Comparison of ENCODE assay signal across 15 mouse cellular contexts in genomic region chr5:96941518-96941917, GRCm38 (mm10). TPM values are rescaled to one million over a fixed set of nuclear protein-coding genes. Genes with fewer than 3 reads are reported as not detected.
DNase-seq lines count a peak whose midpoint lies in the region; ATAC-seq and TF ChIP-seq lines count a peak whose summit lies in the region.
"Had no signal": no experiment of that assay in that cellular context is flagged by ENCODE, and none has a peak within 500 bp of the region (broad histone marks: within the 10 kb centered on the region; RNA-seq: fewer than 3 reads in every experiment).

No protein-coding gene starts in this region.

- H3K9me3 ChIP-seq in forebrain, embryonic 13.5 days (replicated peaks) = no peaks in the 10 kb centered on the region
- H3K9me3 ChIP-seq in forebrain, postnatal 0 days (ENCODE audit: low read length) = no peaks in the 10 kb centered on the region
- no peaks in the 10 kb centered on the region for H3K9me3 ChIP-seq in stomach, embryonic 16.5 days (replicated peaks; ENCODE audit: control insufficient read depth, low read length)
- H3K9me3 ChIP-seq in stomach, postnatal 0 days (ENCODE audit: control insufficient read depth, low read length) = no peaks in the 10 kb centered on the region
- H3K9me3 ChIP-seq in midbrain, embryonic 14.5 days (ENCODE audit: control insufficient read depth, low read length) = no peaks in the 10 kb centered on the region
- H3K9me3 ChIP-seq: heart, embryonic 10.5 days; liver, embryonic 15.5 days had no signal

- no peak overlapping the region for H3K4me2 ChIP-seq in forebrain, embryonic 13.5 days
- no peak overlapping the region for H3K4me2 ChIP-seq in forebrain, postnatal 0 days (ENCODE audit: low read depth)
- no peak overlapping the region for H3K4me2 ChIP-seq in stomach, embryonic 16.5 days (ENCODE audit: low read depth, low read length)
- no peak overlapping the region for H3K4me2 ChIP-seq in stomach, postnatal 0 days (replicated peaks; ENCODE audit: low read depth)
- H3K4me2 ChIP-seq in midbrain, embryonic 14.5 days (ENCODE audit: low read length) = no peak overlapping the region
- H3K4me2 ChIP-seq: liver, embryonic 15.5 days had no signal

- no peaks in the 10 kb centered on the region for H3K36me3 ChIP-seq in forebrain, embryonic 13.5 days (ENCODE audit: poor library complexity, severe bottlenecking)
- no peaks in the 10 kb centered on the region for H3K36me3 ChIP-seq in forebrain, postnatal 0 days (ENCODE audit: insufficient read depth)
- H3K36me3 ChIP-seq in stomach, embryonic 16.5 days (ENCODE audit: control insufficient read depth, insufficient read depth, low read length) = no peaks in the 10 kb centered on the region
- H3K36me3 ChIP-seq in stomach, postnatal 0 days (ENCODE audit: control insufficient read depth, insufficient read depth, low read length) = no peaks in the 10 kb centered on the region
- no peaks in the 10 kb centered on the region for H3K36me3 ChIP-seq in midbrain, embryonic 14.5 days (ENCODE audit: control insufficient read depth, insufficient read depth, low read length)
- H3K36me3 ChIP-seq: heart, embryonic 10.5 days; liver, embryonic 15.5 days had no signal

- no peak for TF ChIP-seq EP300 in stomach, postnatal 0 days (optimal IDR thresholded peaks at IDR 0.05)

- peak overlapping the region; percentile 45; the same call in 1 of the 2 replicates for H3K27ac ChIP-seq in forebrain, embryonic 13.5 days
- no peak overlapping the region for H3K27ac ChIP-seq in forebrain, postnatal 0 days (ENCODE audit: low read depth, low read length)
- H3K27ac ChIP-seq in stomach, embryonic 16.5 days (ENCODE audit: low read length) = peak overlapping the region; percentile 66; the same call in 1 of the 2 replicates
- H3K27ac ChIP-seq in stomach, postnatal 0 days (replicated peaks) = no peak overlapping the region
- H3K27ac ChIP-seq in midbrain, embryonic 14.5 days (replicated peaks; ENCODE audit: low read depth, low read length) = peak overlapping the region; percentile 52; the same call in 1 of the 2 replicates
- H3K27ac ChIP-seq: heart, embryonic 10.5 days; left cerebral cortex, adult 2 months had no signal

- H3K27me3 ChIP-seq in forebrain, embryonic 13.5 days = no peaks in the 10 kb centered on the region
- no peaks in the 10 kb centered on the region for H3K27me3 ChIP-seq in forebrain, postnatal 0 days (ENCODE audit: insufficient read depth, low read length)
- no peaks in the 10 kb centered on the region for H3K27me3 ChIP-seq in stomach, embryonic 16.5 days (ENCODE audit: control insufficient read depth, insufficient read depth, low read length)
- no peaks in the 10 kb centered on the region for H3K27me3 ChIP-seq in stomach, postnatal 0 days (ENCODE audit: control insufficient read depth, insufficient read depth, low read length)
- no peaks in the 10 kb centered on the region for H3K27me3 ChIP-seq in midbrain, embryonic 14.5 days (ENCODE audit: control insufficient read depth, insufficient read depth, low read length)
- H3K27me3 ChIP-seq: CH12.LX; liver, embryonic 15.5 days had no signal

- no peak overlapping the region for H3K9ac ChIP-seq in forebrain, embryonic 13.5 days
- H3K9ac ChIP-seq in forebrain, postnatal 0 days = no peak overlapping the region
- no peak overlapping the region for H3K9ac ChIP-seq in stomach, embryonic 16.5 days (ENCODE audit: low read length)
- H3K9ac ChIP-seq in stomach, postnatal 0 days (ENCODE audit: low read length) = no peak overlapping the region
- H3K9ac ChIP-seq in midbrain, embryonic 14.5 days (replicated peaks; ENCODE audit: low read length) = no peak overlapping the region

- no peak for DNase-seq in forebrain, postnatal 0 days
- no peak for DNase-seq in stomach, postnatal 0 days (ENCODE audit: low spot score)
- DNase-seq in midbrain, embryonic 14.5 days = no peak
- DNase-seq in layer of hippocampus, adult 9-10 months (ENCODE audit: low spot score) = no peak
- DNase-seq in embryo, embryonic 9.5 days (ENCODE audit: extremely low spot score) = no peak
- no peak for DNase-seq in lung, adult 18-20 months
- DNase-seq: gastrocnemius, postnatal 14 days; right cerebral cortex, postnatal 4 days; thymus, postnatal 4 days had no signal

- H3K4me1 ChIP-seq in forebrain, embryonic 13.5 days = peaks cover 14% of the 10 kb centered on the region
- H3K4me1 ChIP-seq in forebrain, postnatal 0 days (ENCODE audit: insufficient read depth) = no peaks in the 10 kb centered on the region
- peaks cover 16% of the 10 kb centered on the region for H3K4me1 ChIP-seq in stomach, embryonic 16.5 days (ENCODE audit: control insufficient read depth, insufficient read depth, low read length)
- H3K4me1 ChIP-seq in stomach, postnatal 0 days (replicated peaks; ENCODE audit: control insufficient read depth, insufficient read depth) = no peaks in the 10 kb centered on the region
- 0 out of 2 replicates have a peak, but pooled peaks cover 5% of the 10 kb centered on the region for H3K4me1 ChIP-seq in midbrain, embryonic 14.5 days (ENCODE audit: control insufficient read depth, insufficient read depth, low read length)

- TF ChIP-seq CTCF in forebrain, postnatal 0 days (IDR thresholded peaks at IDR 0.05; ENCODE audit: low read depth) = no peak
- no peak for TF ChIP-seq CTCF in stomach, postnatal 0 days (IDR thresholded peaks at IDR 0.05; ENCODE audit: low read depth)

- ATAC-seq in forebrain, embryonic 13.5 days = peak; percentile 69; the same call in 1 of the 2 replicates
- no peak for ATAC-seq in forebrain, postnatal 0 days
- ATAC-seq in stomach, embryonic 16.5 days (ENCODE audit: insufficient read depth, low FRiP score) = no peak
- no peak for ATAC-seq in stomach, postnatal 0 days (ENCODE audit: low FRiP score, low TSS enrichment)
- 0 out of 2 replicates have a peak, but pooled peaks have one; percentile 8 for ATAC-seq in midbrain, embryonic 14.5 days (ENCODE audit: low FRiP score, low TSS enrichment)

- WGBS in forebrain, embryonic 13.5 days = 80% methylated on average over 2 of the region's 2 CpGs
- WGBS in forebrain, postnatal 0 days = 83% methylated on average over 2 of the region's 2 CpGs
- WGBS in stomach, embryonic 16.5 days = 82% methylated on average over 2 of the region's 2 CpGs
- WGBS in stomach, postnatal 0 days = 89% methylated on average over 2 of the region's 2 CpGs
- 60% methylated on average over 2 of the region's 2 CpGs for WGBS in midbrain, embryonic 14.5 days

- H3K4me3 ChIP-seq in forebrain, embryonic 13.5 days = no peak overlapping the region
- H3K4me3 ChIP-seq in forebrain, postnatal 0 days (ENCODE audit: low read depth, low read length) = no peak overlapping the region
- H3K4me3 ChIP-seq in stomach, embryonic 16.5 days (replicated peaks; ENCODE audit: low read length) = no peak overlapping the region
- H3K4me3 ChIP-seq in stomach, postnatal 0 days (ENCODE audit: low read depth, low read length) = no peak overlapping the region
- H3K4me3 ChIP-seq in midbrain, embryonic 14.5 days (replicated peaks; ENCODE audit: low read depth, low read length) = no peak overlapping the region
- H3K4me3 ChIP-seq: heart, embryonic 10.5 days; left cerebral cortex, adult 2 months; liver, embryonic 15.5 days had no signal

RNA-seq across cellular contexts. Expression of gene Bmp2k, which starts 56.0 kb away (rescaled TPM):
- polyA plus RNA-seq in forebrain, embryonic 13.5 days (2015; fragmentation: Nextera tagmentation; extraction: Ambion mirVana) = 7.6 and 9.3 TPM in 2 replicates
- total RNA-seq in forebrain, postnatal 0 days (2014; rRNA removed) = 13.8 and 17.9 TPM in 2 replicates
- 5.8 and 7.1 TPM in 2 replicates for polyA plus RNA-seq in forebrain, postnatal 0 days (2015; fragmentation: Nextera tagmentation; extraction: Ambion mirVana)
- 8.9 and 10.2 TPM in 2 replicates for polyA plus RNA-seq in stomach, embryonic 16.5 days (2015; fragmentation: Nextera tagmentation; extraction: Ambion mirVana)
- polyA plus RNA-seq in stomach, postnatal 0 days (2015; fragmentation: Nextera tagmentation; extraction: Ambion mirVana) = 10.6 and 11.9 TPM in 2 replicates
- polyA plus RNA-seq in midbrain, embryonic 14.5 days (2014; fragmentation: Nextera tagmentation; extraction: Ambion mirVana) = 11.8 and 12.1 TPM in 2 replicates

Comparison
In these comparisons a context has a peak if more than half of its experiments do, and no peak if none do; other contexts are left out.
1. ATAC-seq: peak in forebrain, embryonic 13.5 days (single experiment) and midbrain, embryonic 14.5 days (single experiment); none in forebrain, postnatal 0 days (single experiment), stomach, embryonic 16.5 days (single experiment) and stomach, postnatal 0 days (single experiment).
2. H3K27ac ChIP-seq: peak in forebrain, embryonic 13.5 days (single experiment), stomach, embryonic 16.5 days (single experiment) and midbrain, embryonic 14.5 days (single experiment); none in forebrain, postnatal 0 days (single experiment) and stomach, postnatal 0 days (single experiment).